8 mouse cellular contexts compared by ENCODE assay signal in the genomic region with DNA sequence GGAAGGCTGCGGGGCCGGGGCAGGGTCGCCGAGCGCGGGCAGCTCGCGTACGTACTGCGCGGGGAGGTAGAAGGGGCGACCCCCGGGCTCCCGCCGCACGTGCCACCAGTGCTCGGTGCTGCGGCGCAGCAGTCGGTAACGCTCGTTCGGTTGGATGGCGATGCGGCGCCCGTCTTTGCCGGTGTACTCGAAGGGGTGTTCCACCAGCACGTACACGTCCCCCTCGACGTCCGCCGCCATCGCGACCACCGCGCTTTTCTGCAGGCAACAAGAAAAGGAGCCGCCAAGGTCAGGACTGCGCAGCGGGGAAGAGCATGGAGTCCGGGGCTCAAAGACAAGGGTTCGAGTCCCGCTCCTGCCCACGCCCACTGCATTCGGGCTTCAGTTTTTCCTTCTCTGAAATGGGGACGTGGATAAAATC. TPM values are rescaled to one million over a fixed set of nuclear protein-coding genes. Genes with fewer than 3 reads are reported as not detected.
DNase-seq lines count a peak whose midpoint lies in the region; ATAC-seq lines count a peak whose summit lies in the region.

No protein-coding gene starts in this region.

- peak overlapping the region; percentile 49 for H3K9ac ChIP-seq in neural tube, embryonic 11.5 days (ENCODE audit: low read length)
- H3K9ac ChIP-seq in intestine, embryonic 14.5 days (ENCODE audit: low read length), result peak overlapping the region; percentile 51
- peak overlapping the region; percentile 64 for H3K9ac ChIP-seq in neural tube, embryonic 12.5 days

- no peak overlapping the region for H3K27ac ChIP-seq in neural tube, embryonic 11.5 days (ENCODE audit: low read depth, low read length)
- H3K27ac ChIP-seq in intestine, embryonic 14.5 days (ENCODE audit: low read depth), result peak overlapping the region; percentile 23; the same call in 1 of the 2 replicates
- H3K27ac ChIP-seq in neural tube, embryonic 12.5 days, result no peak overlapping the region

- H3K4me1 ChIP-seq in neural tube, embryonic 11.5 days (ENCODE audit: control insufficient read depth, insufficient read depth, low read length), result peaks cover 10% of the 10 kb centered on the region
- H3K4me1 ChIP-seq in intestine, embryonic 14.5 days (replicated peaks; ENCODE audit: control insufficient read depth, insufficient read depth, low read length), result peaks cover 17% of the 10 kb centered on the region
- peaks cover 38% of the 10 kb centered on the region for H3K4me1 ChIP-seq in neural tube, embryonic 12.5 days

- H3K4me2 ChIP-seq in neural tube, embryonic 11.5 days (ENCODE audit: low read depth), result peak overlapping the region; percentile 61
- H3K4me2 ChIP-seq in intestine, embryonic 14.5 days (ENCODE audit: low read length), result peak overlapping the region; percentile 71
- peak overlapping the region; percentile 87 for H3K4me2 ChIP-seq in neural tube, embryonic 12.5 days (replicated peaks)

- peaks cover 58% of the 10 kb centered on the region for H3K27me3 ChIP-seq in neural tube, embryonic 11.5 days (ENCODE audit: control insufficient read depth, insufficient read depth, low read length)
- peaks cover 50% of the 10 kb centered on the region for H3K27me3 ChIP-seq in intestine, embryonic 14.5 days (replicated peaks; ENCODE audit: control insufficient read depth, insufficient read depth, low read length)
- H3K27me3 ChIP-seq in neural tube, embryonic 12.5 days (replicated peaks), result peaks cover 88% of the 10 kb centered on the region

- peak; percentile 19 for DNase-seq in adrenal gland, postnatal 25 days
- no peak for DNase-seq in adrenal gland, adult 18-20 months (ENCODE audit: low spot score in 2 of 2)
- DNase-seq in neural tube, embryonic 11.5 days (ENCODE audit: low spot score), result peak; percentile 43
- DNase-seq in neural tube, embryonic 10.5 days (ENCODE audit: extremely low spot score, low spot score), result no peak
- no peak for DNase-seq in intestine, embryonic 14.5 days (ENCODE audit: low spot score)
- DNase-seq in gastrocnemius, postnatal 10 days, result no peak

- H3K4me3 ChIP-seq in neural tube, embryonic 11.5 days (ENCODE audit: low read depth, low read length), result peak overlapping the region; percentile 40
- peak overlapping the region; percentile 48 for H3K4me3 ChIP-seq in intestine, embryonic 14.5 days (ENCODE audit: low read depth, low read length)
- peak overlapping the region; percentile 46 for H3K4me3 ChIP-seq in neural tube, embryonic 12.5 days

- no peaks in the 10 kb centered on the region for H3K9me3 ChIP-seq in neural tube, embryonic 11.5 days (ENCODE audit: control insufficient read depth, low read length)
- no peaks in the 10 kb centered on the region for H3K9me3 ChIP-seq in intestine, embryonic 14.5 days (ENCODE audit: control insufficient read depth, low read length)
- H3K9me3 ChIP-seq in neural tube, embryonic 12.5 days, result no peaks in the 10 kb centered on the region

- H3K36me3 ChIP-seq in neural tube, embryonic 11.5 days (ENCODE audit: control insufficient read depth, insufficient read depth, low read length), result no peaks in the 10 kb centered on the region
- no peaks in the 10 kb centered on the region for H3K36me3 ChIP-seq in intestine, embryonic 14.5 days (ENCODE audit: control insufficient read depth, insufficient read depth, low read length)
- H3K36me3 ChIP-seq in neural tube, embryonic 12.5 days, result no peaks in the 10 kb centered on the region

- 5% methylated on average over 45 of the region's 48 CpGs for WGBS in neural tube, embryonic 11.5 days
- 2% methylated on average over 48 of the region's 48 CpGs for WGBS in intestine, embryonic 14.5 days
- WGBS in neural tube, embryonic 12.5 days, result 4% methylated on average over 47 of the region's 48 CpGs

- peak; percentile 20; the same call in 1 of the 2 replicates for ATAC-seq in neural tube, embryonic 11.5 days (ENCODE audit: insufficient read depth, low FRiP score, low TSS enrichment)
- ATAC-seq in intestine, embryonic 14.5 days (replicated peaks; ENCODE audit: low FRiP score, low TSS enrichment, low read depth), result peak; percentile 1; the same call in 1 of the 2 replicates
- ATAC-seq in neural tube, embryonic 12.5 days (ENCODE audit: low FRiP score, low read depth), result no peak; the same call in 1 of the 2 replicates
- no peak for ATAC-seq in inflammation-experienced regulatory T-cells, adult 6 months

RNA-seq across cellular contexts. Expression of gene Arhgap27, which starts 2.8 kb away (rescaled TPM):
- total RNA-seq in adrenal gland, postnatal 25 days (2021), result 12.8 and 15.2 TPM in 2 replicates
- total RNA-seq in adrenal gland, adult 18-20 months (2021), result 10 to 100 TPM; 12.4 to 13.1 TPM
- polyA plus RNA-seq in neural tube, embryonic 11.5 days (2014; fragmentation: Nextera tagmentation; extraction: Ambion mirVana), result 4.3 and 4.5 TPM in 2 replicates
- polyA plus RNA-seq in intestine, embryonic 14.5 days (2014; fragmentation: Nextera tagmentation; extraction: Ambion mirVana), result 23.8 and 24.8 TPM in 2 replicates
- 5.4 and 6.4 TPM in 2 replicates for polyA plus RNA-seq in neural tube, embryonic 12.5 days (2016; fragmentation: Nextera tagmentation; extraction: Ambion mirVana)
- total RNA-seq in gastrocnemius, postnatal 10 days (2021), result 10 to 100 TPM in 1 of 2 experiments, 1 to 10 TPM in 1; 9.7 to 12.6 TPM
- 10 to 100 TPM; 22.2 to 27.8 (median 25.8) TPM for polyA plus RNA-seq in inflammation-experienced regulatory T-cells, adult 6 months (2017; shearing (Covaris generic))

RNA-seq across cellular contexts. Expression of gene Plekhm1, which starts 51.8 kb away (rescaled TPM):
- 22.9 and 25.0 TPM in 2 replicates for total RNA-seq in adrenal gland, postnatal 25 days (2021)
- total RNA-seq in adrenal gland, adult 18-20 months (2021), result 10 to 100 TPM; 21.3 to 22.2 TPM
- 10.0 and 10.5 TPM in 2 replicates for polyA plus RNA-seq in neural tube, embryonic 11.5 days (2014; fragmentation: Nextera tagmentation; extraction: Ambion mirVana)
- polyA plus RNA-seq in intestine, embryonic 14.5 days (2014; fragmentation: Nextera tagmentation; extraction: Ambion mirVana), result 7.2 and 8.5 TPM in 2 replicates
- 9.8 and 10.3 TPM in 2 replicates for polyA plus RNA-seq in neural tube, embryonic 12.5 days (2016; fragmentation: Nextera tagmentation; extraction: Ambion mirVana)
- total RNA-seq in gastrocnemius, postnatal 10 days (2021), result 10 to 100 TPM in 1 of 2 experiments, 1 to 10 TPM in 1; 8.2 to 10.3 TPM
- polyA plus RNA-seq in inflammation-experienced regulatory T-cells, adult 6 months (2017; shearing (Covaris generic)), result 10 to 100 TPM in 2 of 3 experiments, 1 to 10 TPM in 1; 9.0 to 11.9 (median 10.0) TPM

Comparison
In these comparisons a context has a peak if more than half of its experiments do, and no peak if none do; other contexts are left out.
1. DNase-seq: peak in adrenal gland, postnatal 25 days (single experiment) and neural tube, embryonic 11.5 days (single experiment); none in adrenal gland, adult 18-20 months (0 of 2), neural tube, embryonic 10.5 days (single experiment), intestine, embryonic 14.5 days (single experiment) and gastrocnemius, postnatal 10 days (single experiment).
2. ATAC-seq: peak in neural tube, embryonic 11.5 days (single experiment) and intestine, embryonic 14.5 days (single experiment); none in neural tube, embryonic 12.5 days (single experiment) and inflammation-experienced regulatory T-cells, adult 6 months (single experiment).
3. Peak in every context shown above with its lines, with median percentiles within 50 percentile points of each other: H3K4me2 ChIP-seq, H3K4me3 ChIP-seq and H3K9ac ChIP-seq.